Mouse (Mus musculus) myocyte (in vitro differentiated cells): ENCODE results near the gene Hip1. TPM values are rescaled to one million over a fixed set of nuclear protein-coding genes. Genes with fewer than 3 reads are reported as not detected.

Experiments
- H3K27me3 ChIP-seq: one replicate; pipeline ENCODE4 v1.6.1; 2011; ENCODE audit not compliant: control insufficient read depth, insufficient read depth, insufficient read length
- H3K36me3 ChIP-seq: one replicate; pipeline ENCODE4 v1.6.1; 2011; ENCODE audit not compliant: control insufficient read depth, insufficient read depth
- H3K4me2 ChIP-seq: one replicate; pipeline ENCODE4 v1.6.1; 2011; ENCODE audit warnings: low read depth, control low read depth
- H3K4me3 ChIP-seq: one replicate; pipeline ENCODE4 v1.5.1; 2011; ENCODE audit warnings: mild to moderate bottlenecking, control low read depth, moderate library complexity
- H3K79me2 ChIP-seq: one replicate; pipeline ENCODE4 v1.6.1; 2011; ENCODE audit not compliant: control insufficient read depth, insufficient read depth
- H3ac ChIP-seq: one replicate; pipeline ENCODE4 v1.6.1; 2011; ENCODE audit not compliant: control insufficient read depth, insufficient read length
- CEBPB ChIP-seq: IDR thresholded peaks from 2 replicates; pipeline ENCODE4 v1.6.1; 2011; ENCODE audit warnings: mild to moderate bottlenecking, moderate library complexity; ENCODE audit not compliant: poor library complexity, insufficient read depth, severe bottlenecking
- E2F4 ChIP-seq: IDR thresholded peaks from one replicate; pipeline ENCODE4 v1.6.1; 2011; ENCODE audit warnings: mild to moderate bottlenecking, control low read depth, moderate library complexity; ENCODE audit not compliant: insufficient read depth
- MAX ChIP-seq: IDR thresholded peaks from one replicate; pipeline ENCODE4 v1.6.1; 2011; ENCODE audit warnings: low read depth, mild to moderate bottlenecking, control low read depth
- MYOD1 ChIP-seq, 3 experiments: IDR thresholded peaks; one replicate each; pipeline ENCODE4 v1.6.1; 2011; ENCODE audit warnings: control low read depth in 2 of 3, low read depth in 2 of 3, mild to moderate bottlenecking in 2 of 3, moderate library complexity in 1 of 3; ENCODE audit not compliant: insufficient read length in 2 of 3, control insufficient read depth in 1 of 3
- MYOG ChIP-seq, 3 experiments: IDR thresholded peaks; one replicate each; pipeline ENCODE4 v1.6.1; 2011; ENCODE audit warnings: control low read depth in 2 of 3, low read depth in 2 of 3, mild to moderate bottlenecking in 2 of 3; ENCODE audit not compliant: insufficient read length in 2 of 3, control insufficient read depth in 1 of 3, insufficient read depth in 1 of 3
- POLR2A ChIP-seq: IDR thresholded peaks from one replicate; pipeline ENCODE4 v1.6.1; 2011; ENCODE audit warnings: low read depth, mild to moderate bottlenecking, control low read depth, moderate library complexity; ENCODE audit not compliant: insufficient read length
- POLR2AphosphoS2 ChIP-seq: IDR thresholded peaks from one replicate; pipeline ENCODE4 v1.6.1; 2011; ENCODE audit warnings: low read depth, control low read depth; ENCODE audit not compliant: insufficient read length
- REST ChIP-seq: IDR thresholded peaks from one replicate; pipeline ENCODE4 v1.6.1; 2011; ENCODE audit warnings: mild to moderate bottlenecking, control low read depth, moderate library complexity; ENCODE audit not compliant: insufficient read depth, insufficient read length
- SRF ChIP-seq: IDR thresholded peaks from one replicate; pipeline ENCODE4 v1.6.1; 2011; ENCODE audit warnings: low read depth; ENCODE audit not compliant: control insufficient read depth, insufficient read length
- TCF12 ChIP-seq: IDR thresholded peaks from one replicate; pipeline ENCODE4 v1.6.1; 2011; ENCODE audit warnings: mild to moderate bottlenecking, control low read depth; ENCODE audit not compliant: poor library complexity, insufficient read depth, severe bottlenecking
- TCF3 ChIP-seq: IDR thresholded peaks from one replicate; pipeline ENCODE4 v1.6.1; 2011; ENCODE audit warnings: low read depth, control low read depth; ENCODE audit not compliant: insufficient read length
- USF1 ChIP-seq: IDR thresholded peaks from one replicate; pipeline ENCODE4 v1.6.1; 2011; ENCODE audit warnings: low read depth, mild to moderate bottlenecking, control low read depth, moderate library complexity
- polyA plus RNA-seq: library from polyadenylated mRNA; unstranded; fragments of >200 nt; fragmentation: generic; extraction: Trizol; gene quantifications from one replicate; pipeline ENCODE4 v1.2.1, GENCODE M21; 2012; ENCODE audit warnings: missing spikeins

Gene Hip1
- polyA plus RNA-seq, 1 experiment, result 65.2 TPM

GRCm38 (mm10) chr5:135557671-135558070, 12.8 kb upstream of the Hip1 start:
- H3K36me3 ChIP-seq, result no peaks in the 10 kb centered on the region
- H3K4me3 ChIP-seq, result no peak overlapping the region

DNA sequence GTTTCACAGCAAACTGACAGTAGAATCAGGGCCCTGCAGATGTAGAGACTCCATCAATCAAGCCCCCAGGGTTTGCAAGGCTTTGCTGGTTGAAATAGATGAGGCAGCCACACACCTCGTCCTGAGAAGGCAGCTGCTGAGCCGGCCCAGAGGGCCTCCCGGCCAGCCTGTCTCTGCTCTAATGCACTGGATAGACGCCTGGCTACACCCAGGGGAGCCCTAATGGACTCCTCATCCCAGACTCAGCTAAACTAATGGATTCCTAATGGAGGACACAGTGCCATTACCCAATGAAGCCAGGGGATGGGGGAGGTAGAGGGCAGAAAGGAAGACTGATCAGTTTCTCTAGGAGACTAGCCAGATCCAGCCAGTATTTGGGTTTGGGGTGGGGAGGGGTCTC, 12.1 kb upstream of the Hip1 start:
- Histone ChIP-seq H3ac (no peak overlapping the region), H3K4me3 (no peak overlapping the region), H3K79me2 (no peaks in the 10 kb centered on the region), H3K4me2 (no peak overlapping the region), H3K36me3 (no peaks in the 10 kb centered on the region), H3K27me3 (no peaks in the 10 kb centered on the region)
- TF ChIP-seq TCF12 (no peak), POLR2AphosphoS2 (no peak), MAX (no peak), MYOG (IDR thresholded peaks at IDR 0.05; ENCODE audit: control insufficient read depth in 1 of 3, insufficient read depth in 1 of 3, insufficient read length in 2 of 3, low read depth in 2 of 3) (no peak), REST (no peak), USF1 (no peak), MYOD1 (IDR thresholded peaks at IDR 0.05; ENCODE audit: control insufficient read depth in 1 of 3, insufficient read length in 2 of 3, low read depth in 2 of 3) (no peak), CEBPB (no peak), E2F4 (no peak), TCF3 (no peak), POLR2A (no peak), SRF (no peak)

More at GRCm38 (mm10) chr5:135557671-135558070, 12.8 kb upstream of the Hip1 start:
- TF ChIP-seq USF1 (no peak), CEBPB (no peak)
- no peak overlapping the region for H3K4me2 ChIP-seq
- H3K27me3 ChIP-seq, result no peaks in the 10 kb centered on the region
- no peaks in the 10 kb centered on the region for H3K79me2 ChIP-seq
- H3ac ChIP-seq, result no peak overlapping the region

- Histone ChIP-seq H3K36me3 (no peaks in the 10 kb centered on the region), H3K27me3 (no peaks in the 10 kb centered on the region), H3K79me2 (no peaks in the 10 kb centered on the region), H3ac (no peak overlapping the region), H3K4me2 (no peak overlapping the region), H3K4me3 (no peak overlapping the region)
- TF ChIP-seq MYOG (IDR thresholded peaks at IDR 0.05; ENCODE audit: control insufficient read depth in 1 of 3, insufficient read depth in 1 of 3, insufficient read length in 2 of 3, low read depth in 2 of 3) (no peak), POLR2A (no peak)
Observed at GRCm38 (mm10) chr5:135556259-135556658, 11.3 kb upstream of the Hip1 start.

DNA sequence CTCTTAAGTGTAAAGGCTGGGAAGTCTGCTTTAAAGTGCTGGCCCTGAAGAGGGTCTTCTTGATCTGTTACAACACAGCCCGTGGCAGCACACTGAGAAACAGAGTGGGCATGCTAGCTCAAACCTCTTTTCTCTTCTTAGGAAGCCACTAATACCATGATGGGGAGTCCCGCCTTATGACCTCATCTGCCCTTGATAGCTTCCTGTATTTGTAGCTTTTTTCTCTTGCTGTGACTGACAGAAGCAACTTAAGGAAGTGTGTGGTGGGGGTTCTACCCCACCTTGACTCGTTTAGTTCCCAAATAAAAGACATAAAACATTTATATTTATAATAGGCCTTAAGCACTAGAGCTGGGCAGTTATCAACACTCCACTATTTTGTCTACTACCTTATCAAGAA, 6.7 kb upstream of the Hip1 start:
- no peaks in the 10 kb centered on the region for H3K27me3 ChIP-seq
- TF ChIP-seq SRF, result no peak
- TF ChIP-seq TCF3, result no peak
- TF ChIP-seq MYOG (IDR thresholded peaks at IDR 0.05; ENCODE audit: control insufficient read depth in 1 of 3, insufficient read depth in 1 of 3, insufficient read length in 2 of 3, low read depth in 2 of 3), result no peak
- no peak for TF ChIP-seq TCF12
- no peak for TF ChIP-seq MYOD1 (IDR thresholded peaks at IDR 0.05; ENCODE audit: control insufficient read depth in 1 of 3, insufficient read length in 2 of 3, low read depth in 2 of 3)
- TF ChIP-seq CEBPB, result no peak
- no peak for TF ChIP-seq E2F4
- TF ChIP-seq REST, result no peak
- no peak for TF ChIP-seq POLR2AphosphoS2
- TF ChIP-seq POLR2A, result no peak
- TF ChIP-seq USF1, result no peak
- no peak for TF ChIP-seq MAX
- H3K4me2 ChIP-seq, result no peak overlapping the region
- no peaks in the 10 kb centered on the region for H3K36me3 ChIP-seq
- no peaks in the 10 kb centered on the region for H3K79me2 ChIP-seq
- H3K4me3 ChIP-seq, result no peak overlapping the region
- H3ac ChIP-seq, result no peak overlapping the region

- Histone ChIP-seq H3K36me3 (no peaks in the 10 kb centered on the region), H3ac (no peak overlapping the region), H3K79me2 (no peaks in the 10 kb centered on the region), H3K4me2 (no peak overlapping the region), H3K4me3 (no peak overlapping the region), H3K27me3 (no peaks in the 10 kb centered on the region)
- TF ChIP-seq POLR2A (no peak), MYOG (IDR thresholded peaks at IDR 0.05; ENCODE audit: control insufficient read depth in 1 of 3, insufficient read depth in 1 of 3, insufficient read length in 2 of 3, low read depth in 2 of 3) (no peak), E2F4 (no peak), MAX (no peak), USF1 (no peak), MYOD1 (IDR thresholded peaks at IDR 0.05; ENCODE audit: control insufficient read depth in 1 of 3, insufficient read length in 2 of 3, low read depth in 2 of 3) (no peak), CEBPB (no peak), REST (no peak), TCF12 (no peak), POLR2AphosphoS2 (no peak), SRF (no peak)
Observed at GRCm38 (mm10) chr5:135550910-135551309, 6.0 kb upstream of the Hip1 start.

DNA sequence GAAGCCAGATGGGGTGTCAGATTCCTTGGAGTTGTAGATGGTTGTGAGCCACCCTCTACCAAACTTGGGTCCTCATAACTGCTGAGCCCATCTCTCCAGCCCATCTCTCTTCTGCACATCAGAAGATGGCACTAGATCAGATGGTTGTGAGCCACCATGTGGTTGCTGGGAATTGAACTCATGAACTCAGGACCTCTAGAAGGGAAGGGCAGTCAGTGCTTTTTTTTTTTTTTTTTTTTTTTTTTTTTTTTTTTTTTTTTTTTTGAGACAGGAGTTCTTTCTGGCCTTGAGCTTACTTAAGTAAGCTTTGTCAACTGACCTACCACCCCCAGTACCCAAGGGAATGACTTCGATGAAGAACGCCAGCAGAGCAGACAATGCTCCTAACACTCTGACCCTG, 3.1 kb upstream of the Hip1 start:
- no peak for TF ChIP-seq MYOD1 (IDR thresholded peaks at IDR 0.05; ENCODE audit: control insufficient read depth in 1 of 3, insufficient read length in 2 of 3, low read depth in 2 of 3)
- no peak for TF ChIP-seq E2F4
- Histone ChIP-seq H3K79me2 (peaks cover 8% of the 10 kb centered on the region), H3K4me2 (no peak overlapping the region), H3ac (no peak overlapping the region), H3K27me3 (no peaks in the 10 kb centered on the region), H3K4me3 (no peak overlapping the region), H3K36me3 (no peaks in the 10 kb centered on the region)
